Mouse (Mus musculus) spleen, postnatal 36 days (tissue): ENCODE data around the gene Fgd3.
A peak's percentile ranks its signal among the peaks of the same experiment; 100 is the strongest.

Source experiments
- DNase-seq, 2 experiments: peaks; one replicate each; pipeline ENCODE4 v3.0.0; 2022; ENCODE audit warnings: low spot score in 2 of 2, mixed read lengths in 1 of 2

Gene Fgd3

GRCm38 (mm10) chr13:49249634-49250033 lies 70.5 kb downstream of the Fgd3 start:
- DNase-seq = no peak

DNA sequence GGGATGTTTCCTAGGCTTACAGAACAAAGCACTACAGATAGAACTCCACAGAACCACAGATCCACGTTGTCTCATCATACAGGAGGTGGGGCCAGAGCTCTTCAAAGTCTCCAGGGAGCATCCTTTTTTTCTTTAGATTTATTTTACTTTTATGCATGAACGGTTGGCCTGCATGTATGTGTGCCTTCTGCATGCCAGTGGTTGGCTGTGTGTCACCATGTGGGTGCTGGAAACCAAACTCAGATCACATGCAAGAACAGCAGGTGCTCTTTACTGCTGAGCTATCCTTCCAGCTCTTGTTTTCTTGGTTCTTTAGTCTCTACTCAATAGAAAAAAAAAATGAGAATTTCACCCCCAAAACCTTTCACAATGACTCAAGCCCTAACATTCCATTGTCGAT lies 71.2 kb downstream of the Fgd3 start:
- peak in 1 of 2 experiments; percentile 65 for DNase-seq

GRCm38 (mm10) chr13:49248467-49248862 lies 71.6 kb downstream of the Fgd3 start, which contains the start of gene Susd3:
Gene Susd3, minus strand, starts transcription at chr13:49248706.
- DNase-seq = no peak

DNA sequence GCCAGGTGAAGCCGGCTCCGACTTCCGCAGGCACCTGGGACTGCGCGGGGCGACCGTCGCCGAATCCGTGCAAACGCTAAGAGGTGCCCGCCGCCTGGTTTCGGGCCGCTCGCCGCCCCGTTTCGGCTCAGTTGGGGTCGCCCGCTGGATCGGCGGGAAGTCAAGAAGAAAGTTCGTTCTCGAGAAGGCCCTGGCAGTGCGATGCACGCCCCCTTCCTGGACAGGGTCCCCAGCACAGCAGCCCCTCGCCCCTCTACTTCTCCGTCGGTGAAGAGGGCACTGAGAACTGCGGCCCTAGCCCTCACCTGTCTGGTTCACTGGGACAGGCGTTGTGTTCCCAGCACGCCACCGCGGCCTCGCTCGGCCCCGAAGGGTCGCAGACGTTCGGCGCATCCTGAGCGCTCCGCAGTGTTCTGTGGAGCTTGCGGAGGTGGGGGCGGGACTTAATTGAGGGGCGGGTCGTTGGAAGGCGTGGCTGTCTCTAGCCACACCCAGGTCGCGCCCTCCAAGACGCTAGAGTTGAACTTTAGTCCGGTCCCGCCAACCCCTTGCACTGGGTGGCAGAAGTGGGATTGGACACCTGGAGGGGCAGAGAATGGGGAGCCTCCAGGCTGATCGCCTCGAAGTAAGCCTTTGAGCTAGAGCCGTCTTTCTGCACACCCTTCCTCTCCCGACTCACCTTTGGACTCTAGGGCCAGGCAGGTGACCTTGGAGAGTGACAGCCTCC lies 72.2 kb downstream of the Fgd3 start:
- DNase-seq = peak; percentile 64 to 68

DNA sequence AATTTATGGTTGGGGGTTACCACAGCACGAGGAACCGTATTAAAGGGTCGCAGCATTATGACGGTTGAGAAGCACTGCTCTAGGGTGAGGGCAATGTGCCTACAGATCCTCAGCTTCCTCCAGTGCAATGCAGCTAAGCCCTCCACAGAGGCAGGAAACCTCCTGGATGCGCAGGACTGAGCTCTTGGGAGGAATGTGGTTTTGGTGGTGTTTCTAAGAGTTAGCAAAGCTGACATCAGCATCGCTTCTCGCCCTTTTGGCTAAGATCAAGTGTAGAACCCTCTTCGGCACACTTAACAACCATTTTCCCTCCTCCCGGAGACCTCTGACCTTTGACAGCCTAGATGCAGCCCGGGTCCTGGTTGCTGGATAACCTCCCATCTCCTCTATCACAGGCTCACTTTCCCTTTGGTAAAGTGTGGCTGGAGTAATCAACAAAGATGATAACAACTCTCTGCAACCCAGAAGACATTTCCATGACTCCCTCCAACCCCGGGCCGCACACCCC lies 72.8 kb downstream of the Fgd3 start:
- no peak for DNase-seq

DNA sequence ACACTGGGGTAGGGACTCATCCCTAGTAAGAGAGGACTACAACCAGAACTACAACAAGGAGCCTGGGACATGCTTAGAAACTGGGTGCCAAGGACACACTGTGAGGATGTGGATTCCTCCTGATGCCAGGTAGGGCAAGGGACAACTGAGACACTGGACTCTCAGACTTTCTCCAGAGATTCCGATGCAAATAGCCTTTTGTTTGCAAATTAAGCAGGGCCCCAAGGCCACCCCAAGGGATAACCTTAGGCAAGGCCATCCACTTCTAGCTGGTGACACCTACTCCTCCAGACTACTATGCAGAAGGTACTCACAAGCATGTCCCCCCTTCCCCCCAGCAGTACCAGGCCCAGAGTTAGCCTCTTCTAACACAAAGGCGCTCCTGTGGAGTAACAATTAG lies 73.5 kb downstream of the Fgd3 start:
- no peak for DNase-seq

- DNase-seq = no peak
These were observed 74.1 kb downstream of the Fgd3 start for GRCm38 (mm10) chr13:49246011-49246410.

- DNase-seq = no peak
These were observed 74.9 kb downstream of the Fgd3 start for GRCm38 (mm10) chr13:49245251-49245650.

GRCm38 (mm10) chr13:49243492-49243891 lies 76.6 kb downstream of the Fgd3 start:
- DNase-seq = no peak

DNA sequence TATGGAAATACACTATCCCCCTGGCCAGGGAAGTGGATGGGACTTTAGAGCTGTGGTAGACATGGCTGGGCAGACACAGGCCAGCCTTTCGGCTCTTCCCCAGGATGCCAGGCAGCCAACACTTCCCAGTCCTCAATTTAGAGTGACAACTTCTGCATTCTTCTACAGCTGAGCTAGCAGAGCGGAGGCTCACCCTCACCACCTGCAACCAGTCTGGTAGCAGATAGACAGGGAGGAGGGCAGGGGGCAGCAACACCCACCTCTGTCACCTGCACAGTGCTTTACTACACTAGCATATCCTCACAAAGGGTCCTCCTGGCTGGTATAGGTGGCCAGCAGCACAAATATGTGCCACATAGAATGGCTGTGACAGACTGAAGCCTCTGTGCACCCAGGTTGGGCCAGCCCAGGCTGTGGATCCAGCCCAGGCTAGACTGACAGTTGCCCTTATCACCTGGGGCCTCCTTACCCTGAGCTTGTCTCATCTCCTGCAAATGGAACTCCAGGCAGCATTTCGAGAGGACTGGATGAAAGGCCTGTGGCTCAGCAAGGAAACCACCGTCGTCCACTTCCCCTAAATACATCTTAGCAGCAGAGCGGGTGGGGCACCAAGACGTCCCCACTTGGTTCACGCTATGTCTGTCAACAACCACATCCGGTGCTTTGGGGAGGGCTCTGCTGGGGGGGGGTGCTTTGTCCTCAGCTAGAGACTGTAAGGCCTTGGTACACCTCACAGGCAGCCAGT lies 77.6 kb downstream of the Fgd3 start:
- peak; percentile 92 for DNase-seq

- DNase-seq = no peak
These were observed 81.4 kb downstream of the Fgd3 start for GRCm38 (mm10) chr13:49238737-49239136.

GRCm38 (mm10) chr13:49237617-49238016 lies 82.5 kb downstream of the Fgd3 start:
- DNase-seq = no peak

DNA sequence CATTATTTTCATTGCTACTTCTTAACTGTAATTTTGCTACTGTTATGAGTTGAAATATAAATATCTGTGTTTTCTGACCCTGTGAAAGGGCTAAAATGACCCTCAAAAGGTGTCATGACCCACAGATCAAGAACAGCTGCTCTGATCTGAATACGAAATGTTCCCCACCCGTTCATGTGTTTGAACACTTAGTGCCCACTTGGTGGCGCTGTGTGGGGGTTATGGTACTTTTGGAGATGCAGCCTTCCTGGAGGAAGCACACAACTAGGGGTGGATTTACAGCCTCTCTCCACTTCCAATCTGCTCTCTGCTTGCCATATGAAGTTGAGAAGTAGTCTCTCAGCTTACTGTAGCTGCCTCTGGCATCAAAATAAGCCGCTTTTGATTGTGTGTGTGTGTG lies 85.4 kb downstream of the Fgd3 start:
- DNase-seq = no peak

DNA sequence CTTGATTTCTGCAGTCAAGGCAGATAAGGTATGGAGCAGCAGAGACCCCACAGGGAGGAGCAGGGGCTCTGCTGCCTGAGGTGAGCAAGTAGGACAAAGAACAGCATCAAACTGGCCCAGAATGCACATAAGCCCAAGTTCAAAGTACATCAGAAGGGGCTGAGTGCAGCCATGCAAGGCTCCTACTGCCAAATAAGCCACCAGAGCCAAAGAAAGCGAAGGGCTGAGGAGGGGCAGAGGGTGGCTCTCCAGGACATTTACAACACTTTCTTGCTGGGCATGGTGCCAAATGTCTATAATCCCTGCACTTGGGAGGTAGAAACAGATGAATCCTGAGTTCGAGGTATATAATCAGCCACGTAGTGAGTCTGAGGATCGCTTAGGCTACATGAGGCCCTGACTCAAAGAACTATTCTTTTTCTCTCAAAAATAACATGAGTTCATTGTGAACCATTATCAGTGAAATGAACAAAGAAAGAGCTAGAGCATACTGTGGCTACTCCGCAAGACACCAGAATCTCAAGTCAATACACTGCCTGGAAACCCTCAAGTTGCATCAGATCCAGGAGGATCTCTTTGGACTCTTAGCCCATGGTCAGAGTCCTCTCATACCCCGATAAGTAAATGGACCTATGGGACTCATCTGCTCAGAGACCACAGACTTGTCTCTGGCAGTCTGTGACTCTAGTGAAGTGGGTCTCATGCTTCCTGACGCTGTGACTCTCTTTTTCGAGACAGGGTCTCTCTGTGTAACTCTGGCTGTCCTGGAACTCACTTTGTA lies 86.1 kb downstream of the Fgd3 start:
- DNase-seq = no peak

DNA sequence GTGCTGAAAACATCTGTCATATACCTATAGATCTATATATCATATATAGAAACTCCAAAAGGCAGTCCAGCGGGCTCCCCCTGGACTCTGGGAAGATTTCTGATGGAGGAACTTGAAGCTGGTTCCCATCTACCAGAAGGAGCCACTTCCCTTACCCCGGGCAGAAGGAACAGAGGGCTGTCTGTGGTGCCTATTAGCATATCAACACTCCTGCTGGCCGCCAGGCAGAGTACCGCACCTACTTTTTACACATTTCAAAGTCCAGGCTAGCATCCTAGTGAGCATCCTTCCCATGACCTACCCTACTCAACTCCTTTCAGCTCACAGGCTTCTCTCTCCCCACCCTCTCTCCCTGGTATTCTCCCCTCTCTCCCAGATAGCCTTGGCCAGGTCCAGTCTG lies 94.5 kb downstream of the Fgd3 start:
- DNase-seq = no peak

DNA sequence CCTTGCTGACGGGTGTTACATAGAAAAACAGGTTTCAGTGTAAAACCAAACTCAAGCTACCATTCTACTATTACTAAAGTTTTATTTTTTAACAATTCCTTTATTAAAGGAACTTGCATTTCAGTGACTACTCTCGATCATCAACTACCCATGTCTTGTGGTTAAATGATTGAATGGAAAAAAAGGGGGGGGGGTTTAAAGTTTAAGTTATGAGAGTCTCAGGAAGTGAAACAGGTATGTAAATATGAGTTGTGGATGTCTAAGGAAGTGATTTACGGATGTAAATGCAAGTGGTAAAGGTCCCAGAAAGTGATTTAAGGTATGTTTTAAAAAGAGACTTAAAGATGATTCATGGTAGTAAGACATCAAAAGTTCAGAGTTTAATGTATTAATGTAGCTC lies 95.0 kb downstream of the Fgd3 start:
- no peak for DNase-seq

DNA sequence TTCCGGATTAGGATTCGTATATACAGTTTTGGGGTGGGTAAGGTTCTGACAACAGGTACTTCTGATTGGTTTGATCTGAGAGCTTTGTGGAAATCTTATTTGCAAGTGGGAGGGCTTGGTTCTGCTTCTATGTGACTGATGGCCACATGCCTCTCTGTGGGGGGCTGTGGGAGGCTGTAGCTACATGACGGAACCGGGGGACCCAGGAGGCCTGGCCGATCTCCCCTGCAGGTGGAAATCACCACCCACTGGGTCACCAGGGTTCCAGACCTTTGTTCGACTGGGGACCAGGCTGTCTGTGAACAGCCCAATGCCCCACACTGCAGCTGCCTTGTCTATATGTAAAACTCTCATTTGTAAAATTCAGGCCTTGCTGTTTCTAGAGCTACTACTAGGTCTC lies 95.4 kb downstream of the Fgd3 start:
- DNase-seq = peak; percentile 55 to 59

DNA sequence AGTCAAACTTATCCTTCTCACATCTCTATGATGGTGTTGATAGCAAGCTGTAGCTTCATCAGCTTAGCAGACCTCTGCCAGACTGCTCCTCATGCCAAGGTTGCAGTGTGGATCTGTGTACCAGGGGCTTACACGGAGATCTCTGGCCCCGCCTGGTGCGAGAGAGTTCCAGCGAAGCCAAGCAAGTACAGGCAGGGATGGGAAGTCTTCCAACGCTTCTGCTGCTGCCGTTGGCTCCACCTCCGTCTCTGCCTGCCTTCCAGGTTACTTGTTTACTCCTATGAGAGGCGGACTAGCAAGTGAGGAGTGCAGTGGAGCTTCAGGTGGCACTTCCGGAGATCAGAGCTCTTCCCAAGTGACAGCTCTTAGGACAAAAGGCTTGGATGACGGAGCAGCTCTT lies 95.8 kb downstream of the Fgd3 start:
- DNase-seq = no peak

DNA sequence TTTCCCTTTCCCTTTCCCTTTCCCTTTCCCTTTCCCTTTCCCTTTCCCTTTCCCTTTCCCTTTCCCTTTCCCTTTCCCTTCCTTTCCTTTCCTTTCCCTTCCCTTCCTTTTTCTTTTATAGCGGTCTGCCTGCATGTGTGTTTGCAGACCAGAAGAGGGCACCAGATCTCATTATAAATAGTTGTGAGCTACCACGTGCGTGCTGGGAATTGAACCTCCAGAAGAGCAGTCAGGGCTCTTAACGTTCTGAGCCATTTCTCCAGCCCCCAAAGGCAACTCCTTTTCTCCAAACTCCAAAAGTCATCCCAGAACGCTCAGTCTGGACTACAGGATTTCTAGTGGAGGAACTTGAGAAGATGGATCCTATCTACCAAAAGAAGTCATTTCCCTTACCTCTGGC lies 99.2 kb downstream of the Fgd3 start:
- DNase-seq = no peak

DNA sequence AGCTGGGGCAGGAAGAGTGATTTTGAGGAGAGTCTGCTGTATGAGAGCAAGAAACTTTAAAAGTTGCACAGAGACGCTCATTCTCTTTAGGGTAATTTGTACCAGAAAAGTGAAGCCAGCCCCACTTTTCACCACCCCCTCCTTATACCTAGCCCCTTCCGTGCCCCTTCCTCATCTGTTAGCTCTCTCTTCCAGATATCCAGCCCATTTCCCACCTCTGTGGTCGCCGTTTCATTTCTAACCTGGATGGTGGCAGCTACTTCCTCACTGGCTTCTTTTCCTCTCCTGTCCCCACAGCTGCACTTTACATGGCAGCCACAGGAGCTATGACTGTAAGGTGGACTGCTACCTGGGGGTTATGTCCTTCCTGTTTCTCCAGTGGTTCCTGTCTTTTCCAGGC lies 100.7 kb downstream of the Fgd3 start:
- no peak for DNase-seq

DNA sequence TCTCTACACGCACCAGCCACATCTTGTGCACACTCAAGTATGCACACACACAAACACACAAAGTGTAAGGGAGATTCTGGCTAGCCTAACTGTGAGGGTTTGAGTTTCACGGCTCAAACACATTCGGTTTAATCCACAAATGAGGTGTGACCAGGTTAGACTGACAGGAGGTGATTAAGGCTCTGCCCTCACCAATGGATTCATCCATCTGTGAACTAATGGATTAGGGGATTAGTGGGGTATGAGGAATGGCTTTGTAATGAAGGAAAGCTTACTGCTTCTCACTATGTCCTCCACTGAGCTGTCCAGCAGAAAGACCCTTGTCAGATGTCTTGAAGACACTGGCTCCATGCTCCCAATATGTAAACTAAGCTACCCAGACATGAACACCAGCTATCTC lies 101.5 kb downstream of the Fgd3 start:
- no peak for DNase-seq

GRCm38 (mm10) chr13:49216808-49217561 lies 103.1 kb downstream of the Fgd3 start:
- DNase-seq = no peak
